Mouse (Mus musculus) embryonic facial prominence, embryonic 14.5 days (tissue): Measurements from ENCODE around the gene Aldh16a1. TPM values are rescaled to one million over a fixed set of nuclear protein-coding genes. Genes with fewer than 3 reads are reported as not detected.

Experiments
- ATAC-seq: fragments of 200-750 bp; cut with Nextera tagmentation; 2 replicates; pipeline ENCODE4 v1.8.0; 2017; ENCODE audit warnings: low read depth, moderate number of reproducible peaks, moderate TSS enrichment
- DNase-seq: peaks from one replicate; pipeline ENCODE4 v3.0.0-alpha.2; 2015; ENCODE audit warnings: low spot score
- H3K27ac ChIP-seq: fragments of 300-500 bp; sonication (generic); replicated peaks from 2 replicates; pipeline ENCODE4 v1.5.1; 2014; ENCODE audit warnings: low read depth, mild to moderate bottlenecking, low read length, moderate library complexity
- H3K27me3 ChIP-seq: fragments of 300-500 bp; sonication (generic); replicated peaks from 2 replicates; pipeline ENCODE4 v1.6.1; 2014; ENCODE audit warnings: low read length; ENCODE audit not compliant: control insufficient read depth, insufficient read depth
- H3K36me3 ChIP-seq: fragments of 300-500 bp; sonication (generic); 2 replicates; pipeline ENCODE4 v1.6.1; 2014; ENCODE audit warnings: low read length, mixed read lengths; ENCODE audit not compliant: control insufficient read depth, insufficient read depth
- H3K4me1 ChIP-seq: fragments of 300-500 bp; sonication (generic); 2 replicates; pipeline ENCODE4 v1.6.1; 2014; ENCODE audit warnings: antibody characterized with exemption, low read length; ENCODE audit not compliant: control insufficient read depth, insufficient read depth
- H3K4me2 ChIP-seq: fragments of 300-500 bp; sonication (generic); 2 replicates; pipeline ENCODE4 v1.6.1; 2014; ENCODE audit warnings: low read depth, mild to moderate bottlenecking, low read length, moderate library complexity, mixed read lengths
- H3K4me3 ChIP-seq: fragments of 300-500 bp; sonication (generic); 2 replicates; pipeline ENCODE4 v1.5.1; 2014; ENCODE audit warnings: low read depth, mild to moderate bottlenecking, low read length
- H3K9ac ChIP-seq: fragments of 300-500 bp; sonication (generic); 2 replicates; pipeline ENCODE4 v1.6.1; 2014; ENCODE audit warnings: low read depth, mild to moderate bottlenecking, low read length, moderate library complexity, mixed read lengths
- H3K9me3 ChIP-seq: fragments of 300-500 bp; sonication (generic); 2 replicates; pipeline ENCODE4 v1.6.1; 2016; ENCODE audit warnings: low read length; ENCODE audit not compliant: control insufficient read depth
- WGBS: fragments of 180-500 bp; shearing (Covaris S2); extraction: QIAGEN DNeasy Blood & Tissue Kit; methylation state at CpG from one replicate; pipeline ENCODE4 v1.1.7; 2014; 5-methylcytosine and 5-hydroxymethylcytosine counted together
- polyA plus RNA-seq: library from polyadenylated mRNA; unstranded; fragments of >200 nt; fragmentation: Nextera tagmentation; extraction: Ambion mirVana; gene quantifications from 2 replicates; pipeline ENCODE4 v1.2.1, GENCODE M21; 2014

Aldh16a1 gene
- polyA plus RNA-seq, 1 experiment from 2014 or later: 39.4 TPM

GRCm38 (mm10) chr7:45133446-45134159 lies 20.8 kb downstream of the Aldh16a1 start:
- no peaks in the 10 kb centered on the region for H3K27me3 ChIP-seq
- H3K4me3 ChIP-seq: no peak overlapping the region
- H3K9ac ChIP-seq: no peak overlapping the region
- H3K27ac ChIP-seq: no peak overlapping the region
- 73% methylated on average over 8 of the region's 8 CpGs for WGBS
- H3K36me3 ChIP-seq: no peaks in the 10 kb centered on the region
- no peaks in the 10 kb centered on the region for H3K9me3 ChIP-seq
- DNase-seq: no peak
- H3K4me1 ChIP-seq: peaks cover 9% of the 10 kb centered on the region; the same call in 1 of the 2 replicates
- no peak overlapping the region for H3K4me2 ChIP-seq
- no peak for ATAC-seq

GRCm38 (mm10) chr7:45131850-45132249 lies 22.5 kb downstream of the Aldh16a1 start:
- peaks cover 14% of the 10 kb centered on the region for H3K4me1 ChIP-seq
- no peak overlapping the region for H3K4me3 ChIP-seq
- ATAC-seq (no peak), DNase-seq (no peak)
- no peaks in the 10 kb centered on the region for H3K27me3 ChIP-seq
- H3K4me2 ChIP-seq: no peak overlapping the region
- H3K27ac ChIP-seq: no peak overlapping the region
- 77% methylated on average over 9 of the region's 11 CpGs for WGBS
- no peaks in the 10 kb centered on the region for H3K9me3 ChIP-seq
- peaks cover 8% of the 10 kb centered on the region for H3K36me3 ChIP-seq
- no peak overlapping the region for H3K9ac ChIP-seq

DNA sequence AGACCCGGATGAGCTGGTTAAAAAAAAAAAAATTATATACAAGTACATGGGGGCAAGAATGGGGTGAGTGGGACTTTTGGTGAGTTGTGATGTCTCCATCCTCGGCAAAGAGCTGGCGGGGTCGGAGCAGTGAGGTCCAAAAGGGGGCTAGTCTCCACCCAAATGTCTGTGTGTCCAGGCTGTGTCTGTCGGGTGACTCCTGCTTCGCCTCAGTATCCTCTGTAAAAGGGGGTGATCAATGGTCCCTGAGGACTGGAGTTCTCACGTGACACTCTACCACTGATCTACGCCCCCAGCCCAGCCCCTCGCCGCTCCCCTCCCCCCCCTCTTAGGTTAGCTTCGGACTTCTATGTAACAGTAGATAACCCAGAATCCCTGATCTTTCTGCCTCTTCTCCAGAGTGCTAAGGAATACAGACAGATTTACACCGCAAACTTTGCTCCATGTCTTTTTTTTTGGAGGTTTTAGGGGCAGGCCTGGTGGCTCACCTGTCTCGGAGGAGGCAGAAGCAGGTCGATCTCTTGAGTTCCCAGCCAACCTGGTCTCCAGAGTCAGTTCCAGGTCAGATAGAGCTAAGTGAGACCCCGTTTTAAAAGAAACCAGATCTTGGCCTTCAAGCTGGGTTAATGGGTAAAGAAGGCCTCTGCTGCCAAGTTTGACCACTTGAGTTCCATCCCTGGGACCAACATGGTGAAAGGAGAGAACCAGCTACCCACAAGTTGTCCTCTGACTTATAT lies 24.4 kb downstream of the Aldh16a1 start:
- 54% methylated on average over 15 of the region's 15 CpGs for WGBS
- Histone ChIP-seq H3K9me3 (no peaks in the 10 kb centered on the region), H3K27me3 (no peaks in the 10 kb centered on the region), H3K4me3 (peak overlapping the region; percentile 48), H3K9ac (peak overlapping the region; percentile 68), H3K4me2 (peak overlapping the region; percentile 61), H3K4me1 (peaks cover 14% of the 10 kb centered on the region), H3K36me3 (peaks cover 27% of the 10 kb centered on the region), H3K27ac (peak overlapping the region; percentile 89)
- no peak for DNase-seq
- ATAC-seq: no peak

DNA sequence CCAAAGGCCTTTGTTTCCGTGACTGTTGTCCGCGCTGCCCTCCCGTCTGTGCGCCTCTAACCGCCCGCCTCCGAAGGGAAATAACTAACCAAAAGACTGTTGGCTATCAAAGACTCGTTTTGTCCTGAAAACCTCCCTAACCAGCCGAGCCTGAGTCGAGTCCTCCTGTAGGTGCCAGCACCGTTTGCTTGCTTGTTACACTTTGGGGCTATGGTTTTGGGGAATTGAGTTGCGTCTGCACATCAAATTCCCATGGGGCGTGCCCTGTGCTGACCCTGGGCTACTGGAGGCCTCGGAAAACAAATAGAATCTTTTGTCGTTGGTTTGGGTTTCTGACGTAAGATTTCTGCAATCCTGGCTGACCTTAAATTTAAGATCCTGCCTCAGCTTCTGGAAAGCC lies 25.1 kb downstream of the Aldh16a1 start:
- ATAC-seq (no peak; the same call in 1 of the 2 replicates), DNase-seq (no peak)
- Histone ChIP-seq H3K27me3 (no peaks in the 10 kb centered on the region), H3K27ac (peak overlapping the region; percentile 89), H3K4me1 (peaks cover 18% of the 10 kb centered on the region), H3K4me2 (peak overlapping the region; percentile 61), H3K9ac (peak overlapping the region; percentile 68), H3K36me3 (peaks cover 31% of the 10 kb centered on the region), H3K4me3 (peak overlapping the region; percentile 48), H3K9me3 (no peaks in the 10 kb centered on the region)
- whole genome bisulfite sequencing: 2% methylated on average over 15 of the region's 17 CpGs

GRCm38 (mm10) chr7:45128624-45129246 lies 25.6 kb downstream of the Aldh16a1 start, which contains the start of gene Rpl13a:
Gene Rpl13a, minus strand, starts transcription at chr7:45128761.
- Histone ChIP-seq H3K9me3 (no peaks in the 10 kb centered on the region), H3K27me3 (no peaks in the 10 kb centered on the region), H3K4me1 (peaks cover 18% of the 10 kb centered on the region), H3K9ac (peak within 1 kb of the TSS; percentile 99), H3K4me3 (peak within 1 kb of the TSS; percentile 70), H3K4me2 (peak within 1 kb of the TSS; percentile 95), H3K36me3 (peaks cover 31% of the 10 kb centered on the region), H3K27ac (peak within 1 kb of the TSS; percentile 92)
- peak; percentile 100 for DNase-seq
- peak; percentile 95 for ATAC-seq
- WGBS: 1% methylated on average over 40 of the region's 48 CpGs

- Histone ChIP-seq H3K4me3 (peak overlapping the region; percentile 70), H3K36me3 (peaks cover 36% of the 10 kb centered on the region), H3K4me2 (peak overlapping the region; percentile 95), H3K4me1 (peaks cover 23% of the 10 kb centered on the region), H3K9me3 (no peaks in the 10 kb centered on the region), H3K27ac (peak overlapping the region; percentile 92), H3K9ac (peak overlapping the region; percentile 99), H3K27me3 (no peaks in the 10 kb centered on the region)
- DNase-seq: no peak
- 2% methylated on average over 6 of the region's 6 CpGs for WGBS
- ATAC-seq: no peak
Measured at GRCm38 (mm10) chr7:45127700-45128224, 26.6 kb downstream of the Aldh16a1 start.

DNA sequence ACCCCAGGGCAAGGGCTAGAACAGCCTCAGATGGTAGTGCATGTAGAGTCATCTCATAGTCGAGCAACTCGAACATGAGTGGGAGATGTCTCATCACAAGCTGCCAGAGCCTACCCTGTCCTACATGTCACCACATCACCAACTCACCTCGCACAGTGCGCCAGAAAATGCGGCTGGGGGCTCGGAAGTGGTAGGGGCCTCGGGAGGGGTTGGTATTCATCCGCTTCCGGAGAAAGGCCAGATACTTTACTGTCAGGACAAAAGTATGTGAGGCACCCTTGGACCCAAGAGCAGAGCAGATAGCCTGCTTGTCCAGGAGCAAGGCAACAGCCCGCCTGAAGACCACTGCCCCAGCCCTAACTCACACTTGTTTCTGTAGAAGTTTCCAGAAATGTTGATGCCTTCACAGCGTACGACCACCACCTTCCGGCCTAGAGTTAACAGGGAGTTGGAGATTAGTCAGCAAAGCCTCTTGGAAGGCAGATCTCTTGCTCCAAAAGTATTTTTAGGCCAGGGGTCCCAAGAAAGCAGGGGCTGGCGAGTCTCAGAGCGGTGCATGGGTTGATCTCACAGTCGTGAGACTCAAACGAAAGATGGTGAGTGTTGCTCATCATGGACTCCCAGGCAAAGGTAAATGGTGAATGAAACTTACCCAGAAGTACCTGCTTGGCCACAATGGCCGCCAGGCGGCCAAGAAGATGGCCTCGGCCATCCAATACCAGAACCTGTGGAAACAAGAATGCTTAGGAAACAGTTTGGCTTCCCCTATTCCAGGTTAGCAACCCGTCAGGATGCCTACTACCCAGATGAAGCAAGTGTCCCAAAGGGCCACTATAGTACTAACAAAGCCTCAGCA lies 27.3 kb downstream of the Aldh16a1 start:
- Histone ChIP-seq H3K36me3 (peaks cover 43% of the 10 kb centered on the region), H3K27ac (peak overlapping the region; percentile 92), H3K9me3 (no peaks in the 10 kb centered on the region), H3K4me3 (peak overlapping the region; percentile 70), H3K4me2 (peak overlapping the region; percentile 95), H3K9ac (peak overlapping the region; percentile 99), H3K4me1 (peaks cover 26% of the 10 kb centered on the region), H3K27me3 (no peaks in the 10 kb centered on the region)
- WGBS: 43% methylated on average over 21 of the region's 21 CpGs
- no peak for ATAC-seq
- DNase-seq: no peak
